Mouse (Mus musculus) forebrain, embryonic 11.5 days (tissue): ENCODE results near the gene Mok. TPM values are rescaled to one million over a fixed set of nuclear protein-coding genes. Genes with fewer than 3 reads are reported as not detected.

Experiments
- ATAC-seq: fragments of 200-750 bp; cut with Nextera tagmentation; replicated peaks from 2 replicates; pipeline ENCODE4 v1.8.0; 2017; ENCODE audit warnings: moderate TSS enrichment; ENCODE audit not compliant: low FRiP score
- DNase-seq: peaks from one replicate; pipeline ENCODE4 v3.0.0-alpha.2; 2017; ENCODE audit warnings: low spot score
- H3K27ac ChIP-seq: fragments of 300-500 bp; sonication (generic); 2 replicates; pipeline ENCODE4 v1.5.1; 2014; ENCODE audit warnings: low read depth, low read length
- H3K27me3 ChIP-seq: fragments of 300-500 bp; sonication (generic); 2 replicates; pipeline ENCODE4 v1.6.1; 2014; ENCODE audit warnings: mild to moderate bottlenecking, low read length, mixed read lengths; ENCODE audit not compliant: control insufficient read depth, insufficient read depth
- H3K36me3 ChIP-seq: fragments of 300-500 bp; sonication (generic); 2 replicates; pipeline ENCODE4 v1.6.1; 2014; ENCODE audit warnings: mild to moderate bottlenecking, low read length, moderate library complexity, mixed read lengths; ENCODE audit not compliant: control insufficient read depth, insufficient read depth
- H3K4me1 ChIP-seq: fragments of 300-500 bp; sonication (generic); replicated peaks from 2 replicates; pipeline ENCODE4 v1.6.1; 2014; ENCODE audit warnings: low read length, mixed read lengths; ENCODE audit not compliant: control insufficient read depth, insufficient read depth
- H3K4me2 ChIP-seq: fragments of 300-500 bp; sonication (generic); 2 replicates; pipeline ENCODE4 v1.6.1; 2014; ENCODE audit warnings: low read depth, mild to moderate bottlenecking, low read length, moderate library complexity, mixed read lengths; ENCODE audit not compliant: severe bottlenecking
- H3K4me3 ChIP-seq: fragments of 300-500 bp; sonication (generic); 2 replicates; pipeline ENCODE4 v1.5.1; 2014; ENCODE audit warnings: low read depth, low read length
- H3K9ac ChIP-seq: fragments of 300-500 bp; sonication (generic); 2 replicates; pipeline ENCODE4 v1.6.1; 2014; ENCODE audit warnings: low read length
- H3K9me3 ChIP-seq: fragments of 300-500 bp; sonication (generic); 2 replicates; pipeline ENCODE4 v1.6.1; 2016; ENCODE audit warnings: low read length, mixed read lengths; ENCODE audit not compliant: control insufficient read depth
- WGBS: fragments of 180-500 bp; shearing (Covaris S2); extraction: QIAGEN DNeasy Blood & Tissue Kit; methylation state at CpG from one replicate; pipeline ENCODE4 v1.1.7; 2014; 5-methylcytosine and 5-hydroxymethylcytosine counted together
- polyA plus RNA-seq: library from polyadenylated mRNA; unstranded; fragments of >200 nt; fragmentation: Nextera tagmentation; extraction: Ambion mirVana; gene quantifications from 2 replicates; pipeline ENCODE4 v1.2.1, GENCODE M21; 2014

The Mok gene
- polyA plus RNA-seq = 12.5 and 14.1 TPM in 2 replicates

GRCm38 (mm10) chr12:110840348-110841198 is at the start of gene Mok:
Mok (minus strand) TSS chr12:110840939.
- ATAC-seq (peak; percentile 76), DNase-seq (peak; percentile 98)
- H3K4me3 ChIP-seq = peak within 1 kb of the TSS; percentile 72
- no peak within 1 kb of the TSS for H3K27ac ChIP-seq
- no peaks in the 10 kb centered on the region for H3K36me3 ChIP-seq
- H3K9ac ChIP-seq = peak within 1 kb of the TSS; percentile 56
- no peaks in the 10 kb centered on the region for H3K9me3 ChIP-seq
- WGBS = under 1% methylated on average over 71 of the region's 71 CpGs
- H3K4me1 ChIP-seq = peaks cover 6% of the 10 kb centered on the region
- H3K27me3 ChIP-seq = peaks cover 6% of the 10 kb centered on the region
- H3K4me2 ChIP-seq = peak within 1 kb of the TSS; percentile 49

DNA sequence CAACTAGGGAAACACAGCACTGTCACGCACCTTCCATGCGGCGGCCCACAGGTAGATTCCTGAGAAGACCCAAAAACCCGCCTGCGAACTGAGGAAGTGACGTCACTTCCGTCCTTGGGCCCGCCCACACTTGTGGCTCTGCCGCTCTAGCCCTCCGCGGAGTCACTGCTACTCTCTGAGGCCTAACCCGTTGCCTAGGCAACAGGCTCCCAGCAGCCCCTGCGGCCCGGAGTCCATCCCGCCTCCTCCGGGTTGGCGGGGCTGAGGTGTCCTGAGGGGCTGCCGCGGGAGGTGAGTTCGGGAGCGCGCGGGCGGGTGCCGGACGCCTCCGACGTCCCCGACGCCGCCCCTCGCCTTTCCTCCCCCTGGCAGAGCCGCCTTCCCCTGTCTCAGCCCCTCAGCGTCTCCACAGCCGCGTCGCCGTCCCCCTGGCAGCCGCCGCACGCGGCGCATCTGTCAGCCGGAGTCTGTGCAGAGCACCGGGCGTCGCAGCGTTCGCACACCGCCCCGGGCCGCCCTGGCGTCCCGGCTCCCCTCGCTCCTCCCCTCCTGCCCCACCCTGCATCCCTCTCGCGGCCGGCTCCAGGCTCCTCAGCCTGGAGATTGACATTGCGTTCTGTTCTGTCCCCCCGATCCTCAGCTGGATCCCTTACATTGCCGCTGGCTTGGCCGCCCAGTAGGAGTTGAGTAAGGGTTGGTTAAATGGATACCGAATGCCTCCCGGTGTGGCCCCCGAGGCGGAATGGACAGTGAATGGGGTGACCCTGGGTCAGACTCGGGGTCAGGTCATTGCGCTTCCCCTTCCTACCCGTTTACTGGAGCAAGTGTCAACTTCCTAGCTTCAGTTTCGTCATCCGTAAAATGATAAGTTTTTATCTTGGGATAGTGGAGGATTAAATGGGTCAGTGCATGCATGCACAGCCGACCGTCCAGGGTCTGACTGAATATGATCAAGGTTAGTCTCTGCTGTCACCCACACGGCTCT is 48.6 kb upstream of the Mok start, which contains the start of the genes Cinp and Tecpr2:
TSS of gene Cinp (minus strand) at position 110 of the 985 bp plus-strand sequence.
TSS of gene Tecpr2 (plus strand) at position 229 of the 985 bp plus-strand sequence.
- peaks cover 5% of the 10 kb centered on the region; the same call in 1 of the 2 replicates for H3K4me1 ChIP-seq
- no peaks in the 10 kb centered on the region for H3K36me3 ChIP-seq
- H3K4me2 ChIP-seq = peak within 1 kb of the TSS; percentile 96
- under 1% methylated on average over 72 of the region's 74 CpGs for WGBS
- H3K27me3 ChIP-seq = no peaks in the 10 kb centered on the region
- no peaks in the 10 kb centered on the region for H3K9me3 ChIP-seq
- H3K9ac ChIP-seq = peak within 1 kb of the TSS; percentile 84
- H3K4me3 ChIP-seq = peak within 1 kb of the TSS; percentile 84
- DNase-seq (peak; percentile 98), ATAC-seq (peak; percentile 99)
- peak within 1 kb of the TSS; percentile 80 for H3K27ac ChIP-seq

DNA sequence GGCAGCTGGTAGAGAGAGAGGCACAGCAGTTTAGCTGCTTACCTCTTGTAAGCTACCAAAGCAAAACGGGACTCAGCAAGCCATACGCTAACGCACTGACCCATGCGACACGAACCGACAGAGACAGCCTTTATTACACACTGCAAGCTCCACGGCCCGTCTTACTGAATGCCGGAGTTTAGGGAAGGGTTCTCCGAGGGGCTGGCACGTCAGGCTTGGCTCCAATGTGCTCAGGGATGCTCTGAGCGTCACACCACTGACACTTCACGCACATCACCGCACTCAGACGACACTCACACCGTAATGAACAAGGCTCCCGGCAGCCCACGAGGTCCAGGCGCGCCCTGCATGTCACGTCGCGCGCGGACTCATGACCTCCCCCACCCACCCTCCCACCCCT is 47.9 kb upstream of the Mok start:
- DNase-seq (no peak), ATAC-seq (no peak; the same call in 1 of the 2 replicates)
- Histone ChIP-seq H3K36me3 (no peaks in the 10 kb centered on the region), H3K4me3 (peak overlapping the region; percentile 84), H3K9me3 (no peaks in the 10 kb centered on the region), H3K9ac (peak overlapping the region; percentile 71), H3K4me2 (peak overlapping the region; percentile 96), H3K27ac (0 out of 2 replicates have a peak overlapping the region, but pooled peaks have one; percentile 2), H3K27me3 (no peaks in the 10 kb centered on the region), H3K4me1 (peaks cover 5% of the 10 kb centered on the region; the same call in 1 of the 2 replicates)
- whole genome bisulfite sequencing = under 1% methylated on average over 25 of the region's 25 CpGs

DNA sequence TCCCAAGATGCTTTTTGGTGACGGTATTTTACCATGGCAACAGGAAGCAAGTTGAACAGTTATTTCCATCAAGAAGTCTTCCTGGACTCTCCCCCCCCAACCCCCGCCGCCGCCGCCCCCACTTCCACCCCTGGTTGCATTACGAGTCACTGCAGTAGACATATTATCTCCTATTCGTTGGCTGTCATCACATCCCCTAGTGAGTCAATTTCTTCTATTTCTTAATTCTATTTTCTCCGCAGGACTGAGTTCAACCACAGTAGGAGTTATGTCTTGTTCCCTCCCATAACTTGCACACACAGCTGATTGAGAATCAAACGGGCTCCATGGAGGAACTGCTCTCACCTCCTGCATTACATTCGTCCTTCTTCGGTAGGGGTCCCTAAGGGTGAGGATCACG is 47.4 kb upstream of the Mok start:
- Histone ChIP-seq H3K9ac (peak overlapping the region; percentile 71), H3K4me3 (peak overlapping the region; percentile 84), H3K4me1 (peaks cover 5% of the 10 kb centered on the region; the same call in 1 of the 2 replicates), H3K27me3 (no peaks in the 10 kb centered on the region), H3K27ac (no peak overlapping the region), H3K4me2 (peak overlapping the region; percentile 96), H3K36me3 (no peaks in the 10 kb centered on the region), H3K9me3 (no peaks in the 10 kb centered on the region)
- ATAC-seq (no peak), DNase-seq (no peak)
- WGBS = 47% methylated on average over 12 of the region's 12 CpGs

DNA sequence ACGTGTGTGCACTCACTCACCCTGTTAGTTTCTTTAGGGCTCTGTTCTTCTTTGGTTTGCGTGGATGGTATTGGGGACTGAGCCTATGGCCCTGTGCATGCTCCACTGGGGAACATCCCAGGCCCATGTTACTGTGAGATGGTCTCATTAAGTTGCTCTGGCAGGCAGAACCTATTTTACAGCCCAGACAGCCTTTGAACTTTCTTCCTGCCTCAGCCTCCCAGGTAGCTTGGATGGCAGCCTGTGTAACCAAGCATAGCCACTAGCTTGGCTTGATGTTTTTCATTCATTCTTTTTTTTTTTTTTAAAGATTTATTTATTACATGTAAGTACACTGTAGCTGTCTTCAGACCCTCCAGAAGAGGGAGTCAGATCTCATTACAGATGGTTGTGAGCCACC is 44.5 kb upstream of the Mok start:
- 97% methylated on average over 2 of the region's 2 CpGs for WGBS

DNA sequence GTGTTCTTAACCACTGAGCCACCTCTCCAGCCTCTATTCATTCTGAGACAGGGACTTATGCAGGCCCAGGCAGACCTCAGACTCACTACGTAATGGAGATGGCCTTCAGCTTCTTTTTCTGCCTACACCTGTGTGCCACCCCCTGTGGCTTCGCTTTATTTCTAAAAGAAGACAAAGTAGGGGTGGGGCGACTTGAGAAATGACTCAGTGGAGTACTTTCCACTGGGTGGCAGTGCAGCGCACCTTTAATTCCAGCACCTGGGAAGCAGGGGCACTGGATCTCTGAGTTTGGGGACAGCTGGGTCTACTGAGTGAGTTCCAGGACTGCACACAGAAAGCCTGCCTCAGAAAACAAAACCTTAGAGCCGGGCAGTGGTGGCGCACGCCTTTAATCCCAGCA is 41.6 kb upstream of the Mok start:
- no peak overlapping the region for H3K9ac ChIP-seq
- no peaks in the 10 kb centered on the region for H3K9me3 ChIP-seq
- WGBS = 88% methylated on average over 7 of the region's 7 CpGs
- no peaks in the 10 kb centered on the region for H3K27me3 ChIP-seq
- ATAC-seq (no peak), DNase-seq (no peak)
- H3K27ac ChIP-seq = no peak overlapping the region
- H3K36me3 ChIP-seq = peaks cover 3% of the 10 kb centered on the region; the same call in 1 of the 2 replicates
- H3K4me2 ChIP-seq = no peak overlapping the region
- H3K4me1 ChIP-seq = no peaks in the 10 kb centered on the region
- H3K4me3 ChIP-seq = no peak overlapping the region

More for the DNA sequence above, 44.5 kb upstream of the Mok start:
- Histone ChIP-seq H3K27me3 (no peaks in the 10 kb centered on the region), H3K4me3 (no peak overlapping the region), H3K4me1 (peaks cover 5% of the 10 kb centered on the region; the same call in 1 of the 2 replicates), H3K4me2 (no peak overlapping the region), H3K27ac (no peak overlapping the region), H3K9ac (no peak overlapping the region), H3K9me3 (no peaks in the 10 kb centered on the region), H3K36me3 (peaks cover 3% of the 10 kb centered on the region; the same call in 1 of the 2 replicates)
- ATAC-seq (no peak), DNase-seq (no peak)

DNA sequence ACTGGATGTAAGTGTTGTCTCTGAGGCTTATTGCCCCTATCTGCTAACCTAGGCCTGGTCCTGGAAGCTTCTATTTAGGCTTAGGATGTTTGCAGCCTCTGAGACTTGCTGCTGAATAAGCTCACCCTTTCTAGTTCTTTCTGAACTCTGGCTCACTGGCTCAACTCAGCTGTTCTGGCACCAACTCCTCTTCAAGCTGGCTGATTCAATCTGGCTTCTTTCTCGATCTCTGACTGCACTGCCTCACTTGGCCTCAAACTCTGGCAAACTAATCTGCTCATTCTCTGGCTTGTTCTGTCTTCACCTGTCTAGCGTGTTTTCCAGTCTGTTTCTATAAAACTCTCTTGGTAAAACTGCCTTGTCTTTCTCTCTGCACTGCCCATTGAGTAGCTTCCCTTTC is 34.6 kb upstream of the Mok start:
- WGBS = 93% methylated on average over 2 of the region's 2 CpGs
- no peak overlapping the region for H3K9ac ChIP-seq
- no peaks in the 10 kb centered on the region for H3K4me1 ChIP-seq
- H3K4me3 ChIP-seq = no peak overlapping the region
- ATAC-seq = no peak
- H3K27me3 ChIP-seq = no peaks in the 10 kb centered on the region
- H3K27ac ChIP-seq = no peak overlapping the region
- H3K36me3 ChIP-seq = peaks cover 8% of the 10 kb centered on the region; the same call in 1 of the 2 replicates
- no peak overlapping the region for H3K4me2 ChIP-seq
- DNase-seq = no peak
- H3K9me3 ChIP-seq = no peaks in the 10 kb centered on the region

DNA sequence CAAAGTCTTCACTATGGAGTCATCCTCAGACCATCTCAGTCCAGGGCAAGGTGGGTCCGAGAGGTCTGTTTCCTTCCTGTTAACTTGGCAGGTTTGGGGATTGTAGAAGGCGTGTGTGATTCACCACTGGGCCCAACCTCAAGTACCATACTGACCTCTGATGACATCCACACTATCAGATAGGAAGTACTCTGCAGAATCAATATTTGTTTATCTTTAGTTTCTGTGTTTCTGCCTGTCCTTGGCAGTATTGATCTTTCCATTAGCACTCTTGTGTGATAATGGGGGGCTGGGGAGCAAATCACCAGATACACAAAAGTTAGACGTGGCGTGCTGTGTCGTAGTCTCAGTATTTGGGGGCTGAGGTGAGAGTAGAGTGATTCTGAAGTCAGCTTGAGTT is 30.5 kb upstream of the Mok start:
- H3K27ac ChIP-seq = no peak overlapping the region

More for the DNA sequence above, 30.5 kb upstream of the Mok start:
- H3K9ac ChIP-seq = no peak overlapping the region
- H3K4me1 ChIP-seq = no peaks in the 10 kb centered on the region
- H3K36me3 ChIP-seq = peaks cover 6% of the 10 kb centered on the region; the same call in 1 of the 2 replicates
- whole genome bisulfite sequencing = 95% methylated on average over 5 of the region's 5 CpGs
- no peak for DNase-seq
- H3K9me3 ChIP-seq = no peaks in the 10 kb centered on the region
- no peak for ATAC-seq
- no peaks in the 10 kb centered on the region for H3K27me3 ChIP-seq
- H3K4me3 ChIP-seq = no peak overlapping the region
- H3K4me2 ChIP-seq = no peak overlapping the region
